Mouse (Mus musculus): ENCODE results near the gene Ssu72. TPM values are rescaled to one million over a fixed set of nuclear protein-coding genes. Genes with fewer than 3 reads are reported as not detected.

Ssu72 gene
- polyA plus RNA-seq (2012) = 48.9 and 53.6 TPM in 2 replicates

DNA sequence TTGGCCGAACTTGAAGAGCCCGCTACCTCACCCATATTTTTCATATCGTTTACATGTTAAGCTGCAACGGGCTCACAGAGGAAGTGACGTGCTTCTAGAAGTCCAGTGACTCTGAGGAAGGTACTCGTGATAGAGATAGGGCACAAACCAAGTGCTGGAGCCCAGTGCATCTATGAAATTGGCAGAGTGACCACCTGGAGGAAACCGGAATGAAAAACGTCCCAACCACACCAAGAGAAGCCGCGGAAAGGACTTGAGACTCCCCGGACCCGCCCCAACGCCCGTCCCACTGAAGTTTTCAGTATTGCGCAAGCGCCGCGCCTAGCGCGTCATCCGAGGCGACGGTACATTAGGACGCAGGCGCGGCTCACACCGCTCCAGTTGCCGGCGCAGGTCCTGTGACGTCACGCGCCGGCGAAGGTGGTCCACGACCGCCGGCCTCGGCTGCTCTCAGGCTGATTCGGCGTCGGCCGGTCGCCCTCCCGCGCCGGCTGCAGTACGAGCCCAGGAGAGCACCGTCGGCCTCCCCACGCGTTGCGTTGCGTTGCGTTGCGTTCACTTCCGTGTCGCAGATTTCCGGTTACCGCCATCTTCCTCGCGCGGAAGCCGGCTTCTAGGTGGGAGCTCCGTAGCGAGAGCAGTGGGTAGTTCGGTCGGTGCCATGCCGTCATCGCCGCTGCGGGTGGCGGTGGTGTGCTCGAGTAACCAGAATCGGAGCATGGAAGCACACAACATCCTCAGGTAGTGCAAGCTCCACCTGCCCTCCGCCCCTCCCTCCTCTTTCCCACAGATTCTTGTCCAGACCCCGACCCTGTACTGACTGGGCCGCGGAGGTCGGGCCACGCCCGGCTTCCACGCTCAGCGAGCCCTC is at the start of gene Ssu72:
Gene Ssu72, plus strand, starts transcription at position 80 of the 871 bp plus-strand sequence.

DNA sequence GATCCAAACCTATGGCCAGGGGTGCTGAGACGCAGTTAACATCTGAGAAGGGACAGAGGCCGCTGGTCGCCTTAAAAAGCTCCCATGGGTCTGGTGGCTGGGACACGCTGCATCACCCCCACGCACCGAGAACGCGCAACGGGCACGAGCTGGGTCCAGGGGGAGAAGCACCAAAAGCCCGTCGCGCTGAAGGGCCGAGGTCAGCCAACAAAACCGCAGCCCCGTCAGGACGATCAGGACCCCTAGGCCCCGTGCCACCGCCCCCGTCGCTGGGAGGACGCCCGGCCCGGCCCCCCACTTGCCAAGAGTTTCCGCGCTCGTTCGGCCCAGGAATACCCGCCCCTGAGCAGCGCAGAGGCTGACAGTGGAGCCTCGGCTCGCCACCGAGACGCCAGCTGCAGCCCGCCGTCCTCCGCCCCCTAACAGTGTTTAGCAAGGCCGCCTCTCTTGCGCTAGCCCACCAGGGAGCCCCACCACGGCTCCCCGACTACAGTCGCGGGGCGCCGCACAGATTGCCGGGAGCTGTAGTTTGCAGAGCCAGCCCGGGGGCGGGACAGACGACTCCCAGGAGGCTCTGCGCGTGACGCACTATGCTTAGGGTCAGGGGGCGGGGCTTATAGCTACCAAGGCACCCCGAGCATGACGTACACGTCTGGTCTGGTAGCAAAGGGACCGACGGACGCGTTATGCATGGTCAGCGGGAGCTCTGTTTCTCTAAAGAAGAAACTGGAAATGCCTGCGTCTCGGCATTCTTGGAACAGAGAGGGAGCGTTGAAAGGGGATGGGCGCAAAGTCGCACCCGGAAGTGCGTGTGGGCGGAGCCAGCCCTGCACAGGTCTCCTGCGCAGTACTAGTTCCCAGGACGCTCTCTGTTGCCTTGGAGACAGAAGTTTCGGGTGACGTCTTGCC is 35.7 kb upstream of the Ssu72 start, which contains the start of gene Mib2:
Gene Mib2, minus strand, starts transcription at position 510 of the 909 bp plus-strand sequence.

DNA sequence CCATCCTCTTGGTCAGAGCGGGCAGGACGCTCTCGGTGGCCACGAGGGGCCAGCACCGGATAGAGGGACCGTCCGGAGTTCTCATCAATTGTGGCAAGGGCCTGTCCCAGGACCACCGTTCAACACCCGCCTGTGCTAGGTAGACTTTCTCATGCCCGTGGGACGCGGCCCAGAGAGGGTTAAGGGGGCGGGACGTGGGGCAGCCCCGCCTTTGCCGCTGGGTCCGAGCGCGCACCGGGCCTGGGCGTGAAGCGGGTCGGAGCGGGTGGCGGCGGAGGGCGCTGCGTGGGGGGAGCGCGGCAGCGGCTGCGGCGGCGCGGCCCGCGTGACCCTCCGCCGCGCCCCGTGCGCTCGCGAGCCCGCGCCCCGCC is 10.5 kb upstream of the Ssu72 start, which contains the start of gene Fndc10:
Gene Fndc10, plus strand, starts transcription at position 232 of the 371 bp plus-strand sequence.

DNA sequence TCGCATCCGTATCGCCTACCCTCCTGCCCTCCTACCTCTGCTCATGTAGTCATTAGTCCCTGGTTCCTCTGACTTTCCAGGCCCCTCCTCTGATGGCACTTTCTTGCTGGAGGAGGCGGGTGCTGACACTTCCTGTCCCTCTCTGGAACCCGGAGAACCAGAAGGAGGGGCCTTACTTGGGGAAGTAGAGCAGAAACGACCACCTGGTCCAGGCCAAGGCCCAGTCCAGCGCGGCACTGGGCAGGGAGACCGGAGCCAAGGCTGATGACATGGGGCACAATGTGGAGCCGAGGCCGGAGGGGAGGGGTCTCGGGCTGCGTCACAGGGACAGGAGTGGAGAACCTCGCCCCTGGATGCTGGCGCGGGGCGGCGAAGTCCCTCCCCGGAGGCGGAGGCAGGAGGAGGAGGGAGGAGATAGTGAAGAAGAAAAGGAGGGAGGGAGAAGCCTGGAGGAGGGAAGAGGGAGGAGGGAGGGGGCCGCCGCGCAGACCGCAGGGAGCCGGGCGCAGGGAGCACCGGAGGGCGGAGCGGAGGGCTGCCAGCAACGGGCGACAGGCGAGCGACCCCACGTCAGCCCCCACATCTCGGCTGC is 29.8 kb downstream of the Ssu72 start, which contains the start of gene Tmem240:
Gene Tmem240, plus strand, starts transcription at position 451 of the 592 bp plus-strand sequence.

DNA sequence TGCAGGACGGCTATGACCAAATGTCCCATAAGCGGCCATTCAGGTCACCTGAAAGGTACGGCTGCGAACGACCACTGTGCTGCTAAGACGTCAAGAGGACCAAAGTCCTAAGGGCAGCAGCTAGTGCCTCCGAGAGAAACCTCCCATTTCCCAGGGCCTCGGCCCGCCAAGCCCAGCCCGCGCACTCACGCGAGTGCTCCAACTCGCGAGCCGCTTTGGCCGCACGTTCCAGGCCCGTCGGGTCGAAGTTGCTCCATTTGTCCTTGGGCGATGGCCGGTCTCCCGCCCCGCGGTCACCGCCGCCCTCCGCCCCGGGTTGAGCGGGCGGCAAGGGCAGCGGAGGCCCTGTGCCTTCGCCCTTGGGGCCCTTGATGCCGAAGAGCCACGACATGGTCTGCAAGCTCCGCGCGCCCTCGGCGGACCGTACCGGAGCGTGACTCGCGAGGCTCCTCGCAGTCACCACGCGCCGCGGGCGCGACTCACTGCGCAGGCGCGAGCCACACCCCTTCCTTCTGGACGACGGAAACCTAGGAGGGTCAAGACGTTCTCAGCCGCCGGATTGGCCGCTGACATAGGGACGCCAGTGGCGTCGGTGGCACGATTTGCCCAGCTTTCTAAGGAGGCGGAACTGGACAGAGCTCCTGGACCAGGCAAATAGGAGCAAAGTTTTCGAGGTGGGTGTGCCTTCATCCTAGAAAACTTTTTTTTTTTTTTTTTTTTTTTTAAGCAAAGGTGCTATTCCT is 56.2 kb downstream of the Ssu72 start, which contains the start of gene Atad3a:
Gene Atad3a, minus strand, starts transcription at position 481 of the 743 bp plus-strand sequence.

DNA sequence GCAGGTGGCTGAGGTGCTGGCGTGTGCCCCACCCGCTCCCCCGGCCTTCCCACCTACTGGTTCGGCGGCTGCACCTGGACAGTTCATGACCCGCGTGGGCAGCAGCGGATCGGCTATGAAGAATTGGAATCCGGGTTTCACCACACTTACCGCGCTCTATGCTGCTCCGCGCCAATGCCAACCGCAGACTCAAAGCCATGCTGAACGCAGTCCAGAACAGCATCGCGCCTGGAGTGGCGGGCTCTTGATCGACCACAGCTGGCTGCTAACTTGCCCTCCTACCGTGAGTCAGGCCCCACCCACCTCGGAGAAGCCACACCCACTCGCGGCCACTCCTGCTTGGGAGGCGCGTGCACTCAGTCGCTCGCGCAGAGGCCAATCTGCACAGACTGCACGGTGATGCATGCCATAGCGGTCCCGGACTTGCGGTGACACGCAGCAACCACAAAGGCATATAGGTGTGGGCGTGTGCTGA is 69.7 kb downstream of the Ssu72 start, which contains the start of gene Vwa1:
Gene Vwa1, minus strand, starts transcription at position 419 of the 475 bp plus-strand sequence.

Other genes with a start within 250 kb of the Ssu72 start
- gene Tmem52, start 235.7 kb upstream of the Ssu72 start, polyA plus RNA-seq (2012) = 0.37 TPM in 1 of 2 replicates, not detected in the other
- gene Gnb1, start 213.4 kb upstream of the Ssu72 start, polyA plus RNA-seq (2012) = 39.3 and 43.9 TPM in 2 replicates
- 86.0 and 90.5 TPM in 2 replicates for gene Nadk, start 142.4 kb upstream of the Ssu72 start, polyA plus RNA-seq (2012)
- 1.4 and 1.5 TPM in 2 replicates for gene Slc35e2, start 103.4 kb upstream of the Ssu72 start, polyA plus RNA-seq (2012)
- gene Cdk11b, start 79.9 kb upstream of the Ssu72 start, polyA plus RNA-seq (2012) = 99.3 and 148 TPM in 2 replicates
- not detected in 2 replicates for gene Gm10563, start 59.4 kb upstream of the Ssu72 start, polyA plus RNA-seq (2012)
- 1.5 TPM in 2 replicates for gene Mmp23, start 51.4 kb upstream of the Ssu72 start, polyA plus RNA-seq (2012)
- gene Mib2, start 35.6 kb upstream of the Ssu72 start, polyA plus RNA-seq (2012) = 55.6 and 61.6 TPM in 2 replicates
- 5.3 and 7.8 TPM in 2 replicates for gene Fndc10, start 10.5 kb upstream of the Ssu72 start, polyA plus RNA-seq (2012)
- 0.53 and 1.3 TPM in 2 replicates for gene Tmem240, start 30.0 kb downstream of the Ssu72 start, polyA plus RNA-seq (2012)
- 56.6 and 80.5 TPM in 2 replicates for gene Atad3a, start 56.3 kb downstream of the Ssu72 start, polyA plus RNA-seq (2012)
- gene Vwa1, start 69.9 kb downstream of the Ssu72 start, polyA plus RNA-seq (2012) = 0.02 and 0.09 TPM in 2 replicates
- gene Tmem88b, start 81.1 kb downstream of the Ssu72 start, polyA plus RNA-seq (2012) = not detected in 2 replicates
- gene Ankrd65, start 85.6 kb downstream of the Ssu72 start, polyA plus RNA-seq (2012) = 0.04 TPM in 1 of 2 replicates, not detected in the other
- gene Mrpl20, start 98.1 kb downstream of the Ssu72 start, polyA plus RNA-seq (2012) = 16.8 and 21.1 TPM in 2 replicates
- gene Ccnl2, start 107.7 kb downstream of the Ssu72 start, polyA plus RNA-seq (2012) = 31.6 and 49.6 TPM in 2 replicates
- 234 and 261 TPM in 2 replicates for gene Aurkaip1, start 126.5 kb downstream of the Ssu72 start, polyA plus RNA-seq (2012)
- 0.96 TPM in 1 of 2 replicates, not detected in the other for gene Mxra8, start 134.9 kb downstream of the Ssu72 start, polyA plus RNA-seq (2012)
- 103 and 130 TPM in 2 replicates for gene Dvl1, start 142.6 kb downstream of the Ssu72 start, polyA plus RNA-seq (2012)
- gene Tas1r3, start 158.6 kb downstream of the Ssu72 start, polyA plus RNA-seq (2012) = 0.14 and 0.22 TPM in 2 replicates
- gene Cptp, start 164.6 kb downstream of the Ssu72 start, polyA plus RNA-seq (2012) = 2.0 and 2.1 TPM in 2 replicates
- gene Ints11, start 164.7 kb downstream of the Ssu72 start, polyA plus RNA-seq (2012) = 14.7 and 15.3 TPM in 2 replicates
- gene Pusl1, start 187.0 kb downstream of the Ssu72 start, polyA plus RNA-seq (2012) = 177 and 183 TPM in 2 replicates
- gene Acap3, start 187.0 kb downstream of the Ssu72 start, polyA plus RNA-seq (2012) = 39.0 and 51.7 TPM in 2 replicates
- gene Ube2j2, start 239.0 kb downstream of the Ssu72 start, polyA plus RNA-seq (2012) = 133 and 159 TPM in 2 replicates